Mouse (Mus musculus) kidney, adult 2 months (tissue): ENCODE results near the gene Tmcc3.

ENCODE experiments used
- CTCF ChIP-seq: fragments of 200-500 bp; conservative IDR thresholded peaks from 2 replicates; pipeline ENCODE4 v1.5.1; 2011; ENCODE audit warnings: low read depth, mild to moderate bottlenecking, control low read depth, low read length, moderate library complexity, mixed read lengths; ENCODE audit not compliant: insufficient read depth, insufficient read length
- POLR2A ChIP-seq: fragments of 200-500 bp; IDR thresholded peaks from one replicate; pipeline ENCODE4 v1.6.1; 2011; ENCODE audit warnings: low read depth, low read length, control low read depth

- TF ChIP-seq POLR2A (no peak), CTCF (no peak)
Observed at GRCm38 (mm10) chr10:94382618-94383017, 70.9 kb downstream of the Tmcc3 start.
